Mouse (Mus musculus): Measurements from ENCODE around the gene Snrnp27. TPM values are rescaled to one million over a fixed set of nuclear protein-coding genes. Genes with fewer than 3 reads are reported as not detected.
A peak's percentile ranks its signal among the peaks of the same experiment; 100 is the strongest.

Gene Snrnp27
- polyA plus RNA-seq, 1 experiment from 2014 or later = 86.4 TPM

- no peak for TF ChIP-seq CTCF (IDR thresholded peaks at IDR 0.05; ENCODE audit: low read depth)
- H3K4me2 ChIP-seq (replicated peaks; ENCODE audit: low read depth) = no peak overlapping the region
- no peaks in the 10 kb centered on the region for H3K27me3 ChIP-seq (replicated peaks; ENCODE audit: control insufficient read depth, insufficient read depth, low read length)
- no peak overlapping the region for H3K9ac ChIP-seq (ENCODE audit: low read depth, low read length)
- no peak overlapping the region for H3K4me3 ChIP-seq (ENCODE audit: low read depth, low read length)
- ATAC-seq = no peak
- WGBS = 63% methylated on average over 8 of the region's 8 CpGs
- H3K27ac ChIP-seq (ENCODE audit: low read depth, low read length) = no peak overlapping the region
- 0 out of 2 replicates have a peak, but pooled peaks cover 4% of the 10 kb centered on the region for H3K4me1 ChIP-seq (replicated peaks; ENCODE audit: control insufficient read depth, insufficient read depth, low read length)
- no peaks in the 10 kb centered on the region for H3K9me3 ChIP-seq (ENCODE audit: control insufficient read depth)
- no peaks in the 10 kb centered on the region for H3K36me3 ChIP-seq (ENCODE audit: control insufficient read depth, insufficient read depth)
These were observed 43.5 kb downstream of the Snrnp27 start for GRCm38 (mm10) chr6:86640776-86641175.

GRCm38 (mm10) chr6:86640161-86640560 is 44.2 kb downstream of the Snrnp27 start:
- Histone ChIP-seq H3K27me3 (replicated peaks; ENCODE audit: control insufficient read depth, insufficient read depth, low read length) (no peaks in the 10 kb centered on the region), H3K9me3 (ENCODE audit: control insufficient read depth) (no peaks in the 10 kb centered on the region), H3K27ac (ENCODE audit: low read depth, low read length) (no peak overlapping the region), H3K9ac (ENCODE audit: low read depth, low read length) (no peak overlapping the region), H3K4me1 (replicated peaks; ENCODE audit: control insufficient read depth, insufficient read depth, low read length) (0 out of 2 replicates have a peak, but pooled peaks cover 4% of the 10 kb centered on the region), H3K4me2 (replicated peaks; ENCODE audit: low read depth) (no peak overlapping the region), H3K4me3 (ENCODE audit: low read depth, low read length) (no peak overlapping the region), H3K36me3 (ENCODE audit: control insufficient read depth, insufficient read depth) (no peaks in the 10 kb centered on the region)
- ATAC-seq = no peak
- TF ChIP-seq CTCF (IDR thresholded peaks at IDR 0.05; ENCODE audit: low read depth) = no peak
- WGBS = 79% methylated on average over 3 of the region's 3 CpGs

- H3K36me3 ChIP-seq (ENCODE audit: control insufficient read depth, insufficient read depth) = no peaks in the 10 kb centered on the region
- no peak overlapping the region for H3K9ac ChIP-seq (ENCODE audit: low read depth, low read length)
- no peaks in the 10 kb centered on the region for H3K9me3 ChIP-seq (ENCODE audit: control insufficient read depth)
- WGBS = 75% methylated on average over 18 of the region's 18 CpGs
- 0 out of 2 replicates have a peak, but pooled peaks cover 4% of the 10 kb centered on the region for H3K4me1 ChIP-seq (replicated peaks; ENCODE audit: control insufficient read depth, insufficient read depth, low read length)
- TF ChIP-seq CTCF (IDR thresholded peaks at IDR 0.05; ENCODE audit: low read depth) = no peak
- ATAC-seq = no peak
- H3K27ac ChIP-seq (ENCODE audit: low read depth, low read length) = no peak overlapping the region
- no peaks in the 10 kb centered on the region for H3K27me3 ChIP-seq (replicated peaks; ENCODE audit: control insufficient read depth, insufficient read depth, low read length)
- no peak overlapping the region for H3K4me2 ChIP-seq (replicated peaks; ENCODE audit: low read depth)
- no peak overlapping the region for H3K4me3 ChIP-seq (ENCODE audit: low read depth, low read length)
These were observed 44.9 kb downstream of the Snrnp27 start for GRCm38 (mm10) chr6:86639180-86640160.

- H3K4me3 ChIP-seq (ENCODE audit: low read depth, low read length) = no peak overlapping the region
- no peak overlapping the region for H3K9ac ChIP-seq (ENCODE audit: low read depth, low read length)
- peak; percentile 68 for TF ChIP-seq CTCF (IDR thresholded peaks at IDR 0.05; ENCODE audit: low read depth)
- no peak overlapping the region for H3K4me2 ChIP-seq (replicated peaks; ENCODE audit: low read depth)
- no peaks in the 10 kb centered on the region for H3K9me3 ChIP-seq (ENCODE audit: control insufficient read depth)
- H3K27me3 ChIP-seq (replicated peaks; ENCODE audit: control insufficient read depth, insufficient read depth, low read length) = no peaks in the 10 kb centered on the region
- no peak for ATAC-seq
- H3K27ac ChIP-seq (ENCODE audit: low read depth, low read length) = no peak overlapping the region
- no peaks in the 10 kb centered on the region for H3K36me3 ChIP-seq (ENCODE audit: control insufficient read depth, insufficient read depth)
- WGBS = 41% methylated on average over 2 of the region's 2 CpGs
- 0 out of 2 replicates have a peak, but pooled peaks cover 4% of the 10 kb centered on the region for H3K4me1 ChIP-seq (replicated peaks; ENCODE audit: control insufficient read depth, insufficient read depth, low read length)
These were observed 45.9 kb downstream of the Snrnp27 start for GRCm38 (mm10) chr6:86638434-86638833.

GRCm38 (mm10) chr6:86637860-86638259 is 46.5 kb downstream of the Snrnp27 start:
- Histone ChIP-seq H3K27me3 (replicated peaks; ENCODE audit: control insufficient read depth, insufficient read depth, low read length) (no peaks in the 10 kb centered on the region), H3K9me3 (ENCODE audit: control insufficient read depth) (no peaks in the 10 kb centered on the region), H3K4me1 (replicated peaks; ENCODE audit: control insufficient read depth, insufficient read depth, low read length) (0 out of 2 replicates have a peak, but pooled peaks cover 4% of the 10 kb centered on the region), H3K36me3 (ENCODE audit: control insufficient read depth, insufficient read depth) (no peaks in the 10 kb centered on the region), H3K27ac (ENCODE audit: low read depth, low read length) (no peak overlapping the region; the same call in 1 of the 2 replicates), H3K4me2 (replicated peaks; ENCODE audit: low read depth) (no peak overlapping the region), H3K9ac (ENCODE audit: low read depth, low read length) (no peak overlapping the region), H3K4me3 (ENCODE audit: low read depth, low read length) (no peak overlapping the region)
- WGBS = 87% methylated on average over 2 of the region's 2 CpGs
- no peak for ATAC-seq
- no peak for TF ChIP-seq CTCF (IDR thresholded peaks at IDR 0.05; ENCODE audit: low read depth)

- Histone ChIP-seq H3K4me1 (replicated peaks; ENCODE audit: control insufficient read depth, insufficient read depth, low read length) (0 out of 2 replicates have a peak, but pooled peaks cover 4% of the 10 kb centered on the region), H3K9ac (ENCODE audit: low read depth, low read length) (no peak overlapping the region), H3K27me3 (replicated peaks; ENCODE audit: control insufficient read depth, insufficient read depth, low read length) (no peaks in the 10 kb centered on the region), H3K27ac (ENCODE audit: low read depth, low read length) (no peak overlapping the region; the same call in none of the 2 replicates), H3K36me3 (ENCODE audit: control insufficient read depth, insufficient read depth) (no peaks in the 10 kb centered on the region), H3K4me2 (replicated peaks; ENCODE audit: low read depth) (no peak overlapping the region), H3K9me3 (ENCODE audit: control insufficient read depth) (no peaks in the 10 kb centered on the region), H3K4me3 (ENCODE audit: low read depth, low read length) (no peak overlapping the region)
- TF ChIP-seq CTCF (IDR thresholded peaks at IDR 0.05; ENCODE audit: low read depth) = no peak
- 45% methylated on average over 4 of the region's 4 CpGs for WGBS
- ATAC-seq = no peak
These were observed 47.0 kb downstream of the Snrnp27 start for GRCm38 (mm10) chr6:86637171-86637835.

Measured in intestine, postnatal 0 days (tissue).